Mouse (Mus musculus) CH12.LX (cell line): Measurements from ENCODE around the gene Gm3646. TPM values are rescaled to one million over a fixed set of nuclear protein-coding genes. Genes with fewer than 3 reads are reported as not detected.

Experiments used
- DNase-seq: peaks from one replicate; pipeline ENCODE4 v3.0.0-alpha.2; 2013; ENCODE audit errors: extremely low read depth
- H3K27ac ChIP-seq: 2 replicates; pipeline ENCODE4 v1.5.1; 2012; ENCODE audit warnings: low read depth, mild to moderate bottlenecking, control low read depth, moderate library complexity; ENCODE audit not compliant: insufficient read depth
- H3K27me3 ChIP-seq: replicated peaks from 2 replicates; pipeline ENCODE3; 2012; ENCODE audit warnings: inconsistent platforms
- H3K36me3 ChIP-seq, 2 experiments: replicated peaks in 1 of 2; 2 replicates each; pipeline versions ENCODE3 to v1.6.1; 2012; ENCODE audit warnings: inconsistent platforms in 1 of 2, low read length in 1 of 2, mild to moderate bottlenecking in 1 of 2, mixed read lengths in 1 of 2, moderate library complexity in 1 of 2; ENCODE audit not compliant: control insufficient read depth in 1 of 2, insufficient read depth in 1 of 2
- H3K4me1 ChIP-seq, 2 experiments: 2 replicates each; pipeline ENCODE4 v1.6.1; 2012; ENCODE audit warnings: inconsistent platforms in 1 of 2, moderate library complexity in 1 of 2; ENCODE audit not compliant: insufficient read depth in 2 of 2, control insufficient read depth in 1 of 2
- H3K4me2 ChIP-seq: 2 replicates; pipeline ENCODE4 v1.6.1; 2012; ENCODE audit warnings: low read depth, mild to moderate bottlenecking, control low read depth; ENCODE audit not compliant: poor library complexity, insufficient read depth, severe bottlenecking
- H3K4me3 ChIP-seq, 3 experiments: fragments of 150-350 bp in 1 of 3; sonication (generic) in 1 of 3; replicated peaks in 1 of 3; 2 replicates each; pipeline versions ENCODE3 to v1.5.1; 2011 to 2012; ENCODE audit warnings: low read depth in 2 of 3, low read length in 2 of 3, mild to moderate bottlenecking in 2 of 3, moderate library complexity in 2 of 3, control low read depth in 1 of 3, improper control_type of control experiment in 1 of 3, inconsistent platforms in 1 of 3, mixed read lengths in 1 of 3; ENCODE audit not compliant: poor library complexity in 1 of 3
- H3K79me2 ChIP-seq: replicated peaks from 2 replicates; pipeline ENCODE4 v1.6.1; 2012; ENCODE audit warnings: mild to moderate bottlenecking, moderate library complexity; ENCODE audit not compliant: control insufficient read depth, poor library complexity, insufficient read depth, severe bottlenecking; ENCODE audit errors: extremely low read depth
- H3K9ac ChIP-seq: 2 replicates; pipeline ENCODE4 v1.6.1; 2012; ENCODE audit warnings: low read depth, mild to moderate bottlenecking, control low read depth, moderate library complexity; ENCODE audit not compliant: insufficient read depth
- H3K9me3 ChIP-seq: replicated peaks from 2 replicates; pipeline ENCODE3; 2012; ENCODE audit warnings: low read length, inconsistent platforms, mixed read lengths
- CTCF ChIP-seq, 2 experiments: IDR thresholded peaks in 1 of 2; conservative IDR thresholded peaks in 1 of 2; 2 replicates each; pipeline ENCODE4 v1.5.1; 2011 to 2012; ENCODE audit warnings: low read depth in 2 of 2, low read length in 2 of 2, improper control_type of control experiment in 1 of 2, inconsistent platforms in 1 of 2, mild to moderate bottlenecking in 1 of 2, moderate library complexity in 1 of 2
- EP300 ChIP-seq: IDR thresholded peaks from 2 replicates; pipeline ENCODE4 v1.6.1; 2011; ENCODE audit warnings: low read length, improper control_type of control experiment
- HCFC1 ChIP-seq: IDR thresholded peaks from 2 replicates; pipeline ENCODE4 v1.6.1; 2012; ENCODE audit warnings: low read depth, mild to moderate bottlenecking, inconsistent platforms, low read length, improper control_type of control experiment
- JUN ChIP-seq: IDR thresholded peaks from 2 replicates; pipeline ENCODE4 v1.6.1; 2011; ENCODE audit warnings: low read depth, mild to moderate bottlenecking, low read length, improper control_type of control experiment, moderate library complexity; ENCODE audit not compliant: insufficient read depth
- JUND ChIP-seq: conservative IDR thresholded peaks from 2 replicates; pipeline ENCODE4 v1.6.1; 2011; ENCODE audit warnings: low read depth, low read length, improper control_type of control experiment
- KAT2A ChIP-seq: IDR thresholded peaks from 2 replicates; pipeline ENCODE4 v1.6.1; 2012; ENCODE audit warnings: low read length, improper control_type of control experiment, inconsistent platforms; ENCODE audit not compliant: insufficient replicate concordance
- MEF2A ChIP-seq: IDR thresholded peaks from 2 replicates; pipeline ENCODE4 v1.6.1; 2014; ENCODE audit warnings: low read depth, mild to moderate bottlenecking, inconsistent platforms, low read length, improper control_type of control experiment, borderline replicate concordance
- MXI1 ChIP-seq: IDR thresholded peaks from 2 replicates; pipeline ENCODE4 v1.6.1; 2011; ENCODE audit warnings: mild to moderate bottlenecking, low read depth, low read length, improper control_type of control experiment
- MYC ChIP-seq: IDR thresholded peaks from 2 replicates; pipeline ENCODE4 v1.6.1; 2011; ENCODE audit warnings: low read depth, mild to moderate bottlenecking, improper control_type of control experiment, low read length
- NELFE ChIP-seq: IDR thresholded peaks from 2 replicates; pipeline ENCODE4 v1.6.1; 2011; ENCODE audit warnings: low read depth, low read length, improper control_type of control experiment
- RAD21 ChIP-seq: IDR thresholded peaks from 2 replicates; pipeline ENCODE4 v1.6.1; 2011; ENCODE audit warnings: low read depth, mild to moderate bottlenecking, low read length, improper control_type of control experiment, moderate library complexity
- RCOR1 ChIP-seq: conservative IDR thresholded peaks from 2 replicates; pipeline ENCODE4 v1.6.1; 2012; ENCODE audit warnings: low read depth, mild to moderate bottlenecking, inconsistent platforms, low read length, improper control_type of control experiment
- SIN3A ChIP-seq: IDR thresholded peaks from 2 replicates; pipeline ENCODE4 v1.6.1; 2012; ENCODE audit warnings: low read length, improper control_type of control experiment, inconsistent platforms
- TBP ChIP-seq: conservative IDR thresholded peaks from 2 replicates; pipeline ENCODE4 v1.6.1; 2011; ENCODE audit warnings: low read depth, low read length, improper control_type of control experiment
- TCF12 ChIP-seq: IDR thresholded peaks from 2 replicates; pipeline ENCODE4 v1.6.1; 2014; ENCODE audit warnings: low read depth, mild to moderate bottlenecking, inconsistent platforms, low read length, improper control_type of control experiment
- UBTF ChIP-seq: IDR thresholded peaks from 2 replicates; pipeline ENCODE4 v1.6.1; 2012; ENCODE audit warnings: low read depth, mild to moderate bottlenecking, inconsistent platforms, low read length, improper control_type of control experiment, moderate library complexity
- USF1 ChIP-seq: IDR thresholded peaks from 2 replicates; pipeline ENCODE4 v1.6.1; 2014; ENCODE audit warnings: low read depth, mild to moderate bottlenecking, inconsistent platforms, low read length, improper control_type of control experiment
- ZNF384 ChIP-seq: IDR thresholded peaks from 2 replicates; pipeline ENCODE4 v1.6.1; 2012; ENCODE audit warnings: low read depth, low read length, improper control_type of control experiment, inconsistent platforms
- dilution Hi-C: fragments of 300-500 bp; cut with MboI; formaldehyde crosslinking; loops from 2 replicates; pipeline ENCODE4 v1.14.3; 2020; ENCODE audit warnings: low sequenced_read_pairs; ENCODE audit not compliant: extremely low pct_unique_long_range_greater_than_20kb, extremely low pct_ligation_motif_present
- in situ Hi-C: fragments of 300-500 bp; cut with MboI; formaldehyde crosslinking; loops from 3 replicates; pipeline ENCODE4 v1.14.3; 2019; ENCODE audit warnings: low sequenced_read_pairs, low pct_ligation_motif_present, low pct_unique_long_range_greater_than_20kb, mixed read lengths
- polyA plus RNA-seq: library from polyadenylated mRNA; unstranded; fragments of >175 nt; gene quantifications from 2 replicates; pipeline ENCODE4 v1.2.1, GENCODE M21; 2012; ENCODE audit warnings: low read depth; ENCODE audit not compliant: insufficient read length
- total RNA-seq, 2 experiments: library from RNA; depleted of rRNA; stranded (reverse); fragments of 300-350 nt in 1 of 2; fragments of >200 nt in 1 of 2; gene quantifications; 2 replicates each; pipeline ENCODE4 v1.2.3; 2012 to 2014

The Gm3646 gene
- total and polyA plus RNA-seq, 3 experiments = not detected

- no peak overlapping the region for H3K27ac ChIP-seq
- in situ Hi-C loops = no loop called here
- dilution Hi-C loops = no loop called here
Observed at GRCm38 (mm10) chr1:39772401-39773095, 32.6 kb downstream of the Gm3646 start.

GRCm38 (mm10) chr1:39770436-39770835 lies 34.7 kb downstream of the Gm3646 start:
- no peaks in the 10 kb centered on the region for H3K9me3 ChIP-seq
- H3K9ac ChIP-seq = no peak overlapping the region
- H3K4me2 ChIP-seq = no peak overlapping the region
- no peaks in the 10 kb centered on the region for H3K79me2 ChIP-seq
- in situ Hi-C loops = no loop called here
- H3K27ac ChIP-seq = no peak overlapping the region
- no peak overlapping the region for H3K4me3 ChIP-seq
- no peak for TF ChIP-seq CTCF (conservative IDR thresholded peaks at IDR 0.05 in 1 of 2, IDR thresholded peaks at IDR 0.05 in 1 of 2; ENCODE audit: low read depth in 2 of 2, low read length in 2 of 2)
- no peak for TF ChIP-seq NELFE
- TF ChIP-seq ZNF384 = no peak
- TF ChIP-seq JUND = no peak
- dilution Hi-C loops = no loop called here
- no peaks in the 10 kb centered on the region for H3K4me1 ChIP-seq
- no peak for DNase-seq
- H3K36me3 ChIP-seq = no peaks in the 10 kb centered on the region
- no peaks in the 10 kb centered on the region for H3K27me3 ChIP-seq

More at GRCm38 (mm10) chr1:39772401-39773095, 32.6 kb downstream of the Gm3646 start:
- DNase-seq = no peak
- Histone ChIP-seq H3K79me2 (no peaks in the 10 kb centered on the region), H3K36me3 (no peaks in the 10 kb centered on the region), H3K4me2 (no peak overlapping the region), H3K4me1 (no peaks in the 10 kb centered on the region), H3K4me3 (no peak overlapping the region), H3K9me3 (no peaks in the 10 kb centered on the region), H3K9ac (no peak overlapping the region), H3K27me3 (no peaks in the 10 kb centered on the region)
- no peak for TF ChIP-seq KAT2A
- TF ChIP-seq UBTF = no peak

GRCm38 (mm10) chr1:39768017-39768416 lies 37.1 kb downstream of the Gm3646 start:
- in situ Hi-C loops = no loop called here
- H3K9me3 ChIP-seq = no peaks in the 10 kb centered on the region
- no peak for TF ChIP-seq CTCF (conservative IDR thresholded peaks at IDR 0.05 in 1 of 2, IDR thresholded peaks at IDR 0.05 in 1 of 2; ENCODE audit: low read depth in 2 of 2, low read length in 2 of 2)
- TF ChIP-seq RCOR1 = no peak
- no peak for TF ChIP-seq NELFE
- no peak for TF ChIP-seq HCFC1
- TF ChIP-seq SIN3A = no peak
- no peak for TF ChIP-seq TCF12
- TF ChIP-seq MEF2A = no peak
- no peak for TF ChIP-seq UBTF
- TF ChIP-seq USF1 = no peak
- TF ChIP-seq EP300 = no peak
- no peak for TF ChIP-seq MYC
- TF ChIP-seq JUN = no peak
- TF ChIP-seq TBP = no peak
- TF ChIP-seq RAD21 = no peak
- no peak for TF ChIP-seq MXI1
- H3K4me3 ChIP-seq = no peak overlapping the region
- no peaks in the 10 kb centered on the region for H3K27me3 ChIP-seq
- H3K79me2 ChIP-seq = no peaks in the 10 kb centered on the region
- DNase-seq = no peak
- H3K4me1 ChIP-seq = no peaks in the 10 kb centered on the region
- dilution Hi-C loops = no loop called here
- H3K36me3 ChIP-seq = no peaks in the 10 kb centered on the region
- H3K27ac ChIP-seq = no peak overlapping the region
- H3K9ac ChIP-seq = no peak overlapping the region
- no peak overlapping the region for H3K4me2 ChIP-seq
